Mouse (Mus musculus) kidney, embryonic 14.5 days (tissue): ENCODE data around the gene Oas1e. TPM values are rescaled to one million over a fixed set of nuclear protein-coding genes. Genes with fewer than 3 reads are reported as not detected.

Experiments
- ATAC-seq: fragments of 200-750 bp; cut with Nextera tagmentation; 2 replicates; pipeline ENCODE4 v1.8.0; 2017; ENCODE audit warnings: moderate number of reproducible peaks, mild to moderate bottlenecking, moderate TSS enrichment, moderate library complexity; ENCODE audit not compliant: low FRiP score, low TSS enrichment
- H3K27ac ChIP-seq: fragments of 300-500 bp; sonication (generic); 2 replicates; pipeline ENCODE4 v1.5.1; 2014; ENCODE audit warnings: low read depth, mild to moderate bottlenecking, low read length, moderate library complexity, mixed read lengths
- H3K27me3 ChIP-seq: fragments of 300-500 bp; sonication (generic); 2 replicates; pipeline ENCODE4 v1.6.1; 2014; ENCODE audit warnings: mild to moderate bottlenecking, low read length; ENCODE audit not compliant: control insufficient read depth, insufficient read depth
- H3K36me3 ChIP-seq: fragments of 300-500 bp; sonication (generic); 2 replicates; pipeline ENCODE4 v1.6.1; 2014; ENCODE audit warnings: low read length, mixed read lengths; ENCODE audit not compliant: control insufficient read depth, insufficient read depth
- H3K4me1 ChIP-seq: fragments of 300-500 bp; sonication (generic); 2 replicates; pipeline ENCODE4 v1.6.1; 2014; ENCODE audit warnings: low read length, mixed read lengths; ENCODE audit not compliant: control insufficient read depth, insufficient read depth
- H3K4me2 ChIP-seq: fragments of 300-500 bp; sonication (generic); replicated peaks from 2 replicates; pipeline ENCODE4 v1.6.1; 2014; ENCODE audit warnings: low read depth, mild to moderate bottlenecking, low read length
- H3K4me3 ChIP-seq: fragments of 300-500 bp; sonication (generic); 2 replicates; pipeline ENCODE4 v1.5.1; 2014; ENCODE audit warnings: mild to moderate bottlenecking, low read length
- H3K9ac ChIP-seq: fragments of 300-500 bp; sonication (generic); 2 replicates; pipeline ENCODE4 v1.6.1; 2014; ENCODE audit warnings: low read depth, mild to moderate bottlenecking, low read length, moderate library complexity
- H3K9me3 ChIP-seq: fragments of 300-500 bp; sonication (generic); 2 replicates; pipeline ENCODE4 v1.6.1; 2016; ENCODE audit warnings: low read length; ENCODE audit not compliant: control insufficient read depth
- whole genome bisulfite sequencing: fragments of 180-500 bp; shearing (Covaris S2); extraction: QIAGEN DNeasy Blood & Tissue Kit; methylation state at CpG from one replicate; pipeline ENCODE4 v1.1.7; 2014; 5-methylcytosine and 5-hydroxymethylcytosine counted together
- polyA plus RNA-seq: library from polyadenylated mRNA; unstranded; fragments of >200 nt; fragmentation: Nextera tagmentation; extraction: Ambion mirVana; gene quantifications from 2 replicates; pipeline ENCODE4 v1.2.1, GENCODE M21; 2014

Oas1e gene
- polyA plus RNA-seq, 1 experiment from 2014 or later = not detected

- Histone ChIP-seq H3K27ac (no peak overlapping the region), H3K27me3 (no peaks in the 10 kb centered on the region), H3K4me2 (no peak overlapping the region), H3K36me3 (no peaks in the 10 kb centered on the region), H3K9me3 (no peaks in the 10 kb centered on the region), H3K9ac (no peak overlapping the region), H3K4me1 (no peaks in the 10 kb centered on the region), H3K4me3 (no peak overlapping the region)
- ATAC-seq = no peak
- WGBS = 89% methylated on average over 4 of the region's 4 CpGs
Measured at GRCm38 (mm10) chr5:120754215-120754614, 41.1 kb downstream of the Oas1e start.

DNA sequence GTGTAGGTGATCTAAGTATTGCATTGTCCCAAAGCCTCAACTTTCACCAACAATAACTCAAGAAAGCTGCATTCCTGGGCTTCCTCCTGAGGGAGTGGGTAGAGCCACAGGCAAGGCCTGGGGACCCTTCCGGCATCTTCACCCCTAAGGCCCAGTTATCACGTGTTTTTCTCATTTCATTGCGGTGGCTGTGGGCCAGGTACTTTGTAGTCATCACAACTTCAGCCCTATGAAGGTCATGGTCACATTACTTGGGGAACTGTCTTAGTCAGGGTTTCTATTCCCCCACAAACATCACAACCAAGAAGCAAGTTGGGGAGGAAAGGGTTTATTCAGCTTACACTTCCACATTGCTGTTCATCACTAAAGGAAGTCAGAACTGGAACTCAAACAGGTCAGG lies 42.5 kb downstream of the Oas1e start:
- 83% methylated on average over 3 of the region's 3 CpGs for whole genome bisulfite sequencing

DNA sequence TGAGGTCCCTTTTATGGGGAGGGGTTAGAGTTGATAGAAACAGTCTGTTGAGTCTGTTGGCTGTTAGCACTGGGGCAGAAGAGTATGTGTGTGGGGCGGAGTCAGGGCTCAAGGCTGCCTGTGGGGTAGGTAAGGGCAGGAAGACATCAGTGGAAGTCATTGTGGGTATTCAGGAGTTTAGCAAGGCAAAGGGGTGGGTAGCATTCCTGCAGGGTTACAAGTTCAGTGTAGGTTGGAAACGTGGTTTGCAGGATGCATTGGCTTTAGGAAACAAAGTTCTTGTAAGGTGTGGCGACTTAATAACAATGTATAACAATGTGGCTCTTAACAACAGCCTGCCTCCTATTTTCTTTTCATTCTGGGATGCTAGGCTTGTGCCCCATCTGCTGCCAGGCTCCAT lies 44.1 kb downstream of the Oas1e start:
- no peak overlapping the region for H3K4me2 ChIP-seq
- no peaks in the 10 kb centered on the region for H3K36me3 ChIP-seq
- ATAC-seq = no peak
- H3K4me1 ChIP-seq = no peaks in the 10 kb centered on the region
- no peak overlapping the region for H3K9ac ChIP-seq
- H3K27me3 ChIP-seq = no peaks in the 10 kb centered on the region
- H3K27ac ChIP-seq = no peak overlapping the region
- no peaks in the 10 kb centered on the region for H3K9me3 ChIP-seq
- H3K4me3 ChIP-seq = no peak overlapping the region
- 73% methylated on average over 3 of the region's 3 CpGs for WGBS

More for the DNA sequence above, 42.5 kb downstream of the Oas1e start:
- H3K9me3 ChIP-seq = no peaks in the 10 kb centered on the region
- no peaks in the 10 kb centered on the region for H3K4me1 ChIP-seq
- no peak for ATAC-seq
- no peak overlapping the region for H3K4me2 ChIP-seq
- H3K27ac ChIP-seq = no peak overlapping the region
- H3K27me3 ChIP-seq = no peaks in the 10 kb centered on the region
- no peaks in the 10 kb centered on the region for H3K36me3 ChIP-seq
- no peak overlapping the region for H3K4me3 ChIP-seq
- no peak overlapping the region for H3K9ac ChIP-seq

GRCm38 (mm10) chr5:120749688-120750087 lies 45.6 kb downstream of the Oas1e start, which contains the start of gene Oas2:
TSS of gene Oas2 (minus strand) at chr5:120749853.
- 41% methylated on average over 5 of the region's 5 CpGs for WGBS

GRCm38 (mm10) chr5:120746451-120746850 lies 48.9 kb downstream of the Oas1e start:
- no peak overlapping the region for H3K4me3 ChIP-seq
- no peak for ATAC-seq
- no peak overlapping the region for H3K27ac ChIP-seq
- H3K27me3 ChIP-seq = no peaks in the 10 kb centered on the region; the same call in 1 of the 2 replicates
- H3K36me3 ChIP-seq = no peaks in the 10 kb centered on the region
- H3K9me3 ChIP-seq = no peaks in the 10 kb centered on the region
- no peak overlapping the region for H3K9ac ChIP-seq
- H3K4me1 ChIP-seq = no peaks in the 10 kb centered on the region
- no peak overlapping the region for H3K4me2 ChIP-seq
- 7% methylated on average over 5 of the region's 5 CpGs for WGBS

More at GRCm38 (mm10) chr5:120749688-120750087, 45.6 kb downstream of the Oas1e start, which contains the start of gene Oas2:
- H3K4me3 ChIP-seq = no peak within 1 kb of the TSS
- no peak within 1 kb of the TSS for H3K27ac ChIP-seq
- H3K9me3 ChIP-seq = no peaks in the 10 kb centered on the region
- H3K36me3 ChIP-seq = no peaks in the 10 kb centered on the region
- no peak within 1 kb of the TSS for H3K9ac ChIP-seq
- H3K4me1 ChIP-seq = no peaks in the 10 kb centered on the region
- no peak within 1 kb of the TSS for H3K4me2 ChIP-seq
- no peak for ATAC-seq
- H3K27me3 ChIP-seq = no peaks in the 10 kb centered on the region; the same call in 1 of the 2 replicates

DNA sequence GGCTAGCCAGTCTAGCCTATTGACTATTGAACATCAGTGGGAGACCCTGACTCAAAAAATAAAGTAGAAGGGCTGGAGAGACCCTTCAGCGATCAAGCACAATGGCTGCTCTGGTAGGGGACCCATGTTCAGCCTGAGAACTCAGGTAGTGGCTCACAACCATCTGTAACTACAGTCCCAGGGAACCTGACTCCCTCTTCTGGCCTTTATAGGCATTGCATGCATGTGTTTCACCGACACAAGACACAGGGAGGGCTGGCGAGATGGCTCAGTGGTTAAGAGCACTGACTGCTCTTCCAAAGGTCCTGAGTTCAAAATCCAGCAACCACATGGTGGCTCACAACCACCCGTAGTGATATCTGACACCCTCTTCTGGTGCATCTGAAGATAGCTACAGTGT lies 53.2 kb downstream of the Oas1e start:
- Histone ChIP-seq H3K4me1 (no peaks in the 10 kb centered on the region), H3K27ac (no peak overlapping the region), H3K4me3 (no peak overlapping the region), H3K27me3 (no peaks in the 10 kb centered on the region; the same call in 1 of the 2 replicates), H3K9ac (no peak overlapping the region), H3K36me3 (no peaks in the 10 kb centered on the region), H3K9me3 (no peaks in the 10 kb centered on the region), H3K4me2 (no peak overlapping the region)
- WGBS = 37% methylated on average over 4 of the region's 4 CpGs
- no peak for ATAC-seq

Other genes starting within 250 kb of the Oas1e start
- gene Tpcn1, start 206.9 kb downstream of the Oas1e start, polyA plus RNA-seq = 33.8 and 37.3 TPM in 2 replicates
- 0.57 and 1.4 TPM in 2 replicates for gene Iqcd, start 206.5 kb downstream of the Oas1e start, polyA plus RNA-seq
- 10.4 and 11.1 TPM in 2 replicates for gene Rita1, start 182.9 kb downstream of the Oas1e start, polyA plus RNA-seq
- gene Ddx54, start 182.8 kb downstream of the Oas1e start, polyA plus RNA-seq = 22.3 and 37.7 TPM in 2 replicates
- not detected in 2 replicates for gene Cfap73, start 161.3 kb downstream of the Oas1e start, polyA plus RNA-seq
- 0.23 and 0.31 TPM in 2 replicates for gene Rasal1, start 146.7 kb downstream of the Oas1e start, polyA plus RNA-seq
- gene Dtx1, start 83.6 kb downstream of the Oas1e start, polyA plus RNA-seq = 7.3 and 10.1 TPM in 2 replicates
- 0.19 and 0.37 TPM in 2 replicates for gene Oas2, start 45.7 kb downstream of the Oas1e start, polyA plus RNA-seq
- not detected in 2 replicates for gene Oas3, start 17.9 kb downstream of the Oas1e start, polyA plus RNA-seq
- 0.30 and 0.63 TPM in 2 replicates for gene Oas1c, start 17.0 kb upstream of the Oas1e start, polyA plus RNA-seq
- gene Oas1f, start 51.8 kb upstream of the Oas1e start, polyA plus RNA-seq = not detected in 2 replicates
- not detected in 2 replicates for gene Oas1h, start 65.9 kb upstream of the Oas1e start, polyA plus RNA-seq
- 0.10 and 0.45 TPM in 2 replicates for gene Oas1g, start 92.1 kb upstream of the Oas1e start, polyA plus RNA-seq
- 1.8 and 2.2 TPM in 2 replicates for gene Oas1a, start 112.0 kb upstream of the Oas1e start, polyA plus RNA-seq
- not detected in 2 replicates for gene Oas1d, start 119.0 kb upstream of the Oas1e start, polyA plus RNA-seq
- gene Rph3a, start 214.6 kb upstream of the Oas1e start, polyA plus RNA-seq = not detected in 2 replicates